Comparison of ENCODE assay signal across 25 mouse cellular contexts in genomic region chr2:75138746-75139060, GRCm38 (mm10).
DNase-seq lines count a peak whose midpoint lies in the region; ATAC-seq and TF ChIP-seq lines count a peak whose summit lies in the region.
"Had no signal": no experiment of that assay in that cellular context is flagged by ENCODE, and none has a peak within 500 bp of the region (broad histone marks: within the 10 kb centered on the region; RNA-seq: fewer than 3 reads in every experiment).

No protein-coding gene starts in this region.

- H3K36me3 ChIP-seq in kidney, postnatal 0 days (ENCODE audit: insufficient read depth, low read length), result no peaks in the 10 kb centered on the region
- H3K36me3 ChIP-seq in limb, embryonic 13.5 days, result no peaks in the 10 kb centered on the region
- H3K36me3 ChIP-seq: forebrain, embryonic 12.5 days; liver, embryonic 15.5 days; lung, embryonic 15.5 days; midbrain, embryonic 15.5 days had no signal

- 38% methylated on average over 9 of the region's 9 CpGs for WGBS in kidney, postnatal 0 days
- WGBS in limb, embryonic 13.5 days, result 8% methylated on average over 9 of the region's 9 CpGs

- H3K27me3 ChIP-seq in kidney, postnatal 0 days (ENCODE audit: insufficient read depth, low read length), result peaks cover 4% of the 10 kb centered on the region; the same call in 1 of the 2 replicates
- peaks cover 85% of the 10 kb centered on the region for H3K27me3 ChIP-seq in limb, embryonic 13.5 days

- H3K4me3 ChIP-seq in kidney, postnatal 0 days (replicated peaks; ENCODE audit: low read depth, low read length), result no peak overlapping the region
- 0 out of 2 replicates have a peak overlapping the region, but pooled peaks have one; percentile 9 for H3K4me3 ChIP-seq in limb, embryonic 13.5 days
- H3K4me3 ChIP-seq: erythroblast, embryonic 14.5 days; liver, embryonic 15.5 days; lung, embryonic 15.5 days; megakaryocyte, embryonic 14.5 days had no signal

- no peak overlapping the region for H3K9ac ChIP-seq in kidney, postnatal 0 days (ENCODE audit: low read depth, low read length)
- no peak overlapping the region for H3K9ac ChIP-seq in limb, embryonic 13.5 days
- H3K9ac ChIP-seq: forebrain, embryonic 12.5 days; liver, embryonic 15.5 days; lung, embryonic 15.5 days; midbrain, embryonic 15.5 days had no signal

- ATAC-seq in kidney, postnatal 0 days (replicated peaks; ENCODE audit: low FRiP score, low read depth), result no peak
- ATAC-seq in limb, embryonic 13.5 days (ENCODE audit: low FRiP score, low read depth), result peak; percentile 33
- ATAC-seq: inflammation-experienced regulatory T-cells, adult 6 months had no signal

- H3K4me2 ChIP-seq in kidney, postnatal 0 days (ENCODE audit: low read length), result peak overlapping the region; percentile 16; the same call in 1 of the 2 replicates
- H3K4me2 ChIP-seq in limb, embryonic 13.5 days (replicated peaks), result peak overlapping the region; percentile 22

- TF ChIP-seq CTCF in kidney, postnatal 0 days (IDR thresholded peaks at IDR 0.05; ENCODE audit: low read depth), result no peak

- peak; percentile 42 for DNase-seq in embryo, embryonic 10 days (ENCODE audit: low spot score)
- no peak for DNase-seq in embryo, embryonic 10.5 days (ENCODE audit: low spot score)
- no peak for DNase-seq in kidney, postnatal 0 days (ENCODE audit: low spot score)
- no peak for DNase-seq in kidney, postnatal 36 days
- peak; percentile 43 for DNase-seq in testis, postnatal 10 days (ENCODE audit: low spot score)
- DNase-seq in urinary bladder, postnatal 36 days (ENCODE audit: low spot score in 2 of 2), result no peak
- DNase-seq: adrenal gland, postnatal 14 days; cerebellum, adult 2 months; cerebellum, postnatal 36 days; heart, postnatal 4 days; kidney, adult 18-20 months; liver; lung, postnatal 36 days; right cerebral cortex, postnatal 25 days; spleen, adult 18-20 months; thymus, postnatal 25 days had no signal

- H3K27ac ChIP-seq in kidney, postnatal 0 days, result no peak overlapping the region
- H3K27ac ChIP-seq in limb, embryonic 13.5 days, result no peak overlapping the region
- H3K27ac ChIP-seq: forebrain, embryonic 12.5 days; hindbrain, embryonic 14.5 days; liver, embryonic 15.5 days; lung, embryonic 15.5 days; midbrain, embryonic 15.5 days had no signal

- peaks cover 11% of the 10 kb centered on the region for H3K4me1 ChIP-seq in kidney, postnatal 0 days (replicated peaks; ENCODE audit: insufficient read depth, low read length)
- H3K4me1 ChIP-seq in limb, embryonic 13.5 days, result peaks cover 18% of the 10 kb centered on the region

- H3K9me3 ChIP-seq in kidney, postnatal 0 days (replicated peaks; ENCODE audit: low read length), result no peaks in the 10 kb centered on the region
- no peaks in the 10 kb centered on the region for H3K9me3 ChIP-seq in limb, embryonic 13.5 days
- H3K9me3 ChIP-seq: forebrain, embryonic 12.5 days; liver, embryonic 15.5 days; lung, embryonic 15.5 days; midbrain, embryonic 15.5 days had no signal

Comparison
In these comparisons a context has a peak if more than half of its experiments do, and no peak if none do; other contexts are left out.
1. DNase-seq: peak in embryo, embryonic 10 days (single experiment) and testis, postnatal 10 days (single experiment); none in embryo, embryonic 10.5 days (single experiment), kidney, postnatal 0 days (single experiment), kidney, postnatal 36 days (0 of 2) and urinary bladder, postnatal 36 days (0 of 2).